Mouse (Mus musculus): ENCODE measurements around the gene Pygo2.

GRCm38 (mm10) chr3:89436176-89437113, 6.4 kb downstream of the Pygo2 start, which contains the start of gene Pbxip1:
- no peak for TF ChIP-seq EP300 (IDR thresholded peaks at IDR 0.05)
- no peak for TF ChIP-seq CTCF (IDR thresholded peaks at IDR 0.05)
